Mouse (Mus musculus) forebrain, embryonic 12.5 days (tissue): ENCODE measurements around the gene Dnajb13. TPM values are rescaled to one million over a fixed set of nuclear protein-coding genes. Genes with fewer than 3 reads are reported as not detected.

Experiments used
- ATAC-seq: fragments of 200-750 bp; cut with Nextera tagmentation; 2 replicates; pipeline ENCODE4 v1.8.0; 2017; ENCODE audit warnings: moderate TSS enrichment; ENCODE audit not compliant: low FRiP score
- H3K27ac ChIP-seq: fragments of 300-500 bp; sonication (generic); 2 replicates; pipeline ENCODE4 v1.5.1; 2016; ENCODE audit warnings: mild to moderate bottlenecking
- H3K27me3 ChIP-seq: fragments of 300-500 bp; sonication (generic); 2 replicates; pipeline ENCODE4 v1.6.1; 2016; ENCODE audit warnings: mild to moderate bottlenecking
- H3K36me3 ChIP-seq: fragments of 300-500 bp; sonication (generic); replicated peaks from 2 replicates; pipeline ENCODE4 v1.6.1; 2016; ENCODE audit warnings: mild to moderate bottlenecking
- H3K4me1 ChIP-seq: fragments of 300-500 bp; sonication (generic); 2 replicates; pipeline ENCODE4 v1.6.1; 2016
- H3K4me2 ChIP-seq: fragments of 300-500 bp; sonication (generic); 2 replicates; pipeline ENCODE4 v1.6.1; 2016; ENCODE audit warnings: mild to moderate bottlenecking, moderate library complexity
- H3K4me3 ChIP-seq: fragments of 300-500 bp; sonication (generic); replicated peaks from 2 replicates; pipeline ENCODE4 v1.5.1; 2016; ENCODE audit warnings: mild to moderate bottlenecking
- H3K9ac ChIP-seq: fragments of 300-500 bp; sonication (generic); 2 replicates; pipeline ENCODE4 v1.6.1; 2016; ENCODE audit warnings: mild to moderate bottlenecking
- H3K9me3 ChIP-seq: fragments of 300-500 bp; sonication (generic); 2 replicates; pipeline ENCODE4 v1.6.1; 2016
- WGBS: fragments of 180-500 bp; shearing (Covaris S2); methylation state at CpG from one replicate; pipeline ENCODE4 v1.1.7; 2016; 5-methylcytosine and 5-hydroxymethylcytosine counted together
- polyA plus RNA-seq: library from polyadenylated mRNA; unstranded; fragments of >200 nt; fragmentation: Nextera tagmentation; extraction: Ambion mirVana; gene quantifications from 2 replicates; pipeline ENCODE4 v1.2.1, GENCODE M21; 2016

Gene Dnajb13
- polyA plus RNA-seq, 1 experiment from 2014 or later = 1.1 TPM

DNA sequence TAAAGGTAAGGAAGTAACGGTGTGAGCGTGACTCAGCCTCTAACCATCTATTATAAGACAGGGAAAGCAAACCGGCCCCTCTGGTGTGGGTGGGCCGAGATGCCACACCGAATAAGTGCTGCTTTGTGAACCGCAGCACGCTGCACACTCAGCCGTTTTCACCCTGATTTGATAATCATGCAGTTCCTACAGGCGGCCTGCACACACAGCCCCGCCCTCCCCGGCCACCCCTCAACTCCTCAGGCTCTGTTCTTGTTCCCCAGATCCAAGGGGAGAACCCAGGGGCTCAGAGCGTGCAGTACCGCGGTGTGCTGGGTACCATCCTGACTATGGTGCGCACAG is 35.0 kb downstream of the Dnajb13 start:
- no peak for ATAC-seq

DNA sequence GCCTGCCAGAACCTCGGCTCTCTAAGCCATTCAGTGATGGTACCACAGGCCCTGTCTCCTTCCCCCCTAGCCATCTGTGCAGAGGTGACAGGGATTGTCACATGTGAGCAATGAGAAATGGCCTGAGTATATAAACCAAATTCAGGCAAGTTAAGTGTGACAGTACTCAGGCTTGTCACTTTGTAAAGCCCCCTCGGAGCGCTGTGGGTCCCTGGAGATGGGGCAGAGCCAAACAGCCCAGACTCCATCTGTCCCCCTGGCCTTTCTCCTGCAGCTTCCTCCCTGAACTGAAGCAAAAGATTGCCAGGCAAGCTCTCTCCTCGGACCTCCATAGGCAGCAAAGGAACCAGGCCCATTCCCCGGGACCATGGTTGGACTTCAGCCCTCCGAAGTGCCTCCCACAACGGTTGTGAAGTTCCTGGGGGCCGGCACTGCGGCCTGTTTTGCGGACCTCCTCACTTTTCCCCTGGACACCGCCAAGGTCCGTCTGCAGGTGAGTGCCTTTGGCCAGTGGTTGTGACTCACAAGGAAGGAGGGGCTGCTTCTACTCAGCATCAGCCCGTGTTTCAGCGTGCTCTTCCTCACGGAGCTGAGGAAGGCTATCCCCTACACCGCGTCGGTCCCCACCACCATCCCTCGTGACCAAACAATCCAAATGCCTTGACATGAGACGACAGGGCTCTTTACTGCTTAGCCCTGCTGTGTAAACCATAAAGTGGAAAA is 35.5 kb downstream of the Dnajb13 start:
- Histone ChIP-seq H3K4me2 (no peak overlapping the region), H3K4me3 (no peak overlapping the region), H3K4me1 (no peaks in the 10 kb centered on the region), H3K36me3 (no peaks in the 10 kb centered on the region), H3K9me3 (no peaks in the 10 kb centered on the region), H3K9ac (no peak overlapping the region), H3K27ac (no peak overlapping the region), H3K27me3 (no peaks in the 10 kb centered on the region)
- no peak for ATAC-seq
- 85% methylated on average over 20 of the region's 20 CpGs for WGBS

More for the DNA sequence above, 35.0 kb downstream of the Dnajb13 start:
- Histone ChIP-seq H3K36me3 (no peaks in the 10 kb centered on the region), H3K27ac (no peak overlapping the region), H3K4me1 (no peaks in the 10 kb centered on the region), H3K9me3 (no peaks in the 10 kb centered on the region), H3K27me3 (no peaks in the 10 kb centered on the region), H3K4me3 (no peak overlapping the region), H3K4me2 (no peak overlapping the region), H3K9ac (no peak overlapping the region)
- 81% methylated on average over 15 of the region's 15 CpGs for WGBS

DNA sequence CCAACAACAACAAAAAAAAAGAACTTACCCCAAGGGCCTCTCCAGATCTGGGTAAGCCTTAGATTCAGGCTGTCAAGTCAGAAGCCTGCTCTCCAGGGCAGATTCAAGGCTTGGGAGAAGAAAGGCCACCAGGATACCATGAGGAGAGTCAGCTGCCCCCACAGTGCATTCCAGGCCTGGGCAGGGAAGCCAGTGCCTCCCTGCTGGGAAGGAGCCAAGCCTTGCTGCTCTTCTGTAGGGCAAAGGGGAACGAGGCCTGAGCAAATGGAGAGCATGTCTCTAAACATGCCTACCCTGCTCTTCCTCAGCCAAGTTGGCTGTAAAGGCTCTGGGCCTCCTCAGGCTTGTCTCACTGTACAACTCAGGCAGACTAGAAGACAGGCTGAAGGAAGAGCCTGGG is 40.1 kb downstream of the Dnajb13 start:
- Histone ChIP-seq H3K4me2 (no peak overlapping the region), H3K27ac (no peak overlapping the region), H3K4me1 (no peaks in the 10 kb centered on the region), H3K9me3 (no peaks in the 10 kb centered on the region), H3K4me3 (no peak overlapping the region), H3K9ac (no peak overlapping the region), H3K36me3 (peaks cover 4% of the 10 kb centered on the region), H3K27me3 (no peaks in the 10 kb centered on the region)
- WGBS = 57% methylated on average over 1 of the region's 1 CpGs
- ATAC-seq = no peak

DNA sequence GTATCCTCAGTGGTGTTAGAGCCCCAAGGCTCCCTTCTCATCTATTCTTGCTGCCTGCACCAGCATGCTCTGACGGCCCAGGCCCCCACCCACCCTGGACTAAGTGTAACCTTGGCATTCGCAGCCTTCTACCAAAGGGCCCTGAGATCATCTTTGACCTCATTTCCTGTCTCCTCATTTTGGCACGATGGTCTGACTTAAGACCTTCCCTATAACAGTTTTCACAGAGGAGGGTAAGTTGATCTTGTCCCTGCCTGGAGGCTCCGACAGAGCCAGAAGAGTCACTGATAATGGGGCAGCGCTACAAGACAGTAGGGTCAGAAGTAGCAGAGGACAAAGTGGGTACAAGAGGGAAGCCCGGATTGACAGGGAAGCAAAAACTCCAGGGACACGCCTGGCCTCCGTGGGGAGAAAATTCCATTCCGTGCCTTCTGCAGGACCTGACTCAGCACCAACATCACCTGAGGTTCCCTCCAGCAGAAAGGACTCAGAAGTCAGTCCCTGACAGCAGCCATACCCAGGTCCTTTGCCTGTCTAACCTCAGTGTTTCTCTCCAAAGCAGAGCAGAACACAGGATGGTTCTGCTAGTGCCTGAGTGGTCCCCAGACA is 40.8 kb downstream of the Dnajb13 start:
- Histone ChIP-seq H3K4me1 (no peaks in the 10 kb centered on the region), H3K4me3 (no peak overlapping the region), H3K9ac (no peak overlapping the region), H3K4me2 (no peak overlapping the region), H3K36me3 (peaks cover 11% of the 10 kb centered on the region), H3K27me3 (no peaks in the 10 kb centered on the region), H3K9me3 (no peaks in the 10 kb centered on the region), H3K27ac (no peak overlapping the region)
- no peak for ATAC-seq
- 90% methylated on average over 9 of the region's 9 CpGs for WGBS

DNA sequence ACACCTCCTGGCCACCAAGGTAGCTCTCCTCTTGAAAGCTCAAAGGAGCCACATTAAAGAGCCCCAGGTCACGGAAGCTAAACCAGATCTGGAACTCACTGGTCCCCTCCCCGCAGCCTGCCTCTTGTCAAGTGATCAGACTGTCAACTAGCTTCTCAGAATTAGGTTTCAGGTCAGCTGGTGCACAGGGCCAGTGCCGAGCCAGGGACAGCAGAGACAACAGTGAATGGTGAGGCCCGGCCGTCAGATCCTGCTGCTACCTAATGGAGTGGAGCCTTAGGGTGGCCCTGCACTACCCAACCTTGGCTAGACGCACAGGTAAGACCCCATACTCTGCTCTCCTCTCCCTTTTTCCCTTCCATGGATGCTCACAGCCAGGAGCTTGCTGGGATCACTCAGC is 42.0 kb downstream of the Dnajb13 start, which contains the start of gene Ucp3:
Gene Ucp3, plus strand, starts transcription at position 214 of the 400 bp plus-strand sequence.
- no peak for ATAC-seq
- H3K9ac ChIP-seq = no peak within 1 kb of the TSS
- no peak within 1 kb of the TSS for H3K4me2 ChIP-seq
- WGBS = 84% methylated on average over 6 of the region's 6 CpGs
- H3K27ac ChIP-seq = no peak within 1 kb of the TSS
- H3K9me3 ChIP-seq = no peaks in the 10 kb centered on the region
- no peak within 1 kb of the TSS for H3K4me3 ChIP-seq
- peaks cover 23% of the 10 kb centered on the region for H3K36me3 ChIP-seq
- no peaks in the 10 kb centered on the region for H3K27me3 ChIP-seq
- H3K4me1 ChIP-seq = no peaks in the 10 kb centered on the region

DNA sequence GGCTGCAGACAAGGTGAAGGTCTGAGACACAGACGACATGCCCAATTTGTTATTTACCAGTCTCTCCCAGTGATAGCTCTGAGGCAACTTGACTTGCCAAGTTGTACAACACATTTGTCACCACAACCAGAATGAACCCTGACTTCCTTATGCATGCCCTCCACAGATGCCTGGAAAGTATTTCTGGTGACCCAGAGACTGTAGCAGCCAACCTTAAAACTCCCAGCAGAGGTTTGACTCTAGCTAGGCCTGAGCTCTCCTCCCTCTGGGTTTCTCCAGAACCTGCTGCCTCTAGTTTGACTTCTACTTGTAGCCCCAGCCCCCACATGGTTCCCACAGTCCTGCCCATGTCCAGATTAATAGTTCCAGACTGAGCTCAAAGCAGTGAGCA is 43.4 kb downstream of the Dnajb13 start:
- no peak for ATAC-seq

DNA sequence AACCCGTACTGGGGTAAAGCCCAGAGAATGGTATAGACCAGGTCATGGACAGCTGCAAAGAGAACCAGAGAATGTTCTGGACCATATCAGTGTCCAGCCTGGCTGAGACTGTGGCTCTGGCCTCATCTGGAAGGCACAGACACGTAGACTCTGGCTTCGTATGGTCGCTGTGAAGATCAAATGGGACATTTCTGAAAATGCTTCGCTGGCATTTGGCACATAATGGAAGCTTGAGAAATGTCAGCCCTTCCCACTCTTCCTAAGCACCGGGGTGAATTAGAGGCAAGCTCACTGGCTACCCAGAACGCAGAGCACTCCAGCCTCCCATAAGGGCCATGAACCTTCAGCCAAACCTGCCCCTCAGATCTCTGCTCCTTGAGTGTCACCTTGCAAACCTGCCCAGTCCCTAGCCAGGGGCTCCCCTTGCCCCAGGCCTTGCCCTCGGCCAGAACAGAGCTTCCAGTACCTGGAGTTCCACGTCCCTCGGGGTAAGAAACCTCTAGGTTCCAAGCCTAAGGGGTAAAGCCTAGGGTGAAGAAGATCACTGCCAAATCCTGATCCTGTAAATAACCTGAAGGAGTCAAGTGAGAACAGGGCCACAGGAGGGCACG is 43.9 kb downstream of the Dnajb13 start:
- Histone ChIP-seq H3K36me3 (peaks cover 32% of the 10 kb centered on the region), H3K4me3 (no peak overlapping the region), H3K9me3 (no peaks in the 10 kb centered on the region), H3K27ac (no peak overlapping the region), H3K27me3 (no peaks in the 10 kb centered on the region), H3K4me2 (no peak overlapping the region), H3K9ac (no peak overlapping the region), H3K4me1 (no peaks in the 10 kb centered on the region)
- no peak for ATAC-seq
- WGBS = 91% methylated on average over 11 of the region's 11 CpGs

More for the DNA sequence above, 43.4 kb downstream of the Dnajb13 start:
- H3K36me3 ChIP-seq = peaks cover 29% of the 10 kb centered on the region
- H3K4me3 ChIP-seq = no peak overlapping the region
- 100% methylated on average over 1 of the region's 1 CpGs for WGBS
- no peaks in the 10 kb centered on the region for H3K9me3 ChIP-seq
- H3K9ac ChIP-seq = no peak overlapping the region
- no peaks in the 10 kb centered on the region for H3K27me3 ChIP-seq
- H3K4me1 ChIP-seq = no peaks in the 10 kb centered on the region
- H3K4me2 ChIP-seq = no peak overlapping the region
- no peak overlapping the region for H3K27ac ChIP-seq

DNA sequence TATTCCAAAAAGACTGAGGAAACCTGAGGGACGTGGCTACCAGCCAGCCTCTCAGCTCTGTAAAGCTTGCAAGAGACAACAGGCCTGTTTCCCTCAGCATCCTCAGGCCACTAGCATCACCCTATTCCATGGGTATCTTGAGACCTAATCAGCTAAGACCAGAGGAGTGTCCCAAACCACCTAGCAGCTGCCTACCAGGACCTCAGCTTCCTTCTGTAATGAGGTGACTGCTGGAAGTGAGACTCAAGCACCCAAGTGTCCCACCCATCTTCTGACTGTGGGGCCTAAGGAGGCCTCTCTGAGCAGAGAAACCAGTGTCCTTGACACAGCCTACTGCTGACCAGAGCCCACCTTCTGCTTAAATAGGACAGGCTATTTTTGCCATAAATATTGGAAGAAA is 45.3 kb downstream of the Dnajb13 start:
- 85% methylated on average over 1 of the region's 1 CpGs for WGBS
- ATAC-seq = no peak
- no peak overlapping the region for H3K27ac ChIP-seq
- H3K27me3 ChIP-seq = no peaks in the 10 kb centered on the region
- H3K4me1 ChIP-seq = no peaks in the 10 kb centered on the region
- no peak overlapping the region for H3K4me3 ChIP-seq
- peaks cover 42% of the 10 kb centered on the region for H3K36me3 ChIP-seq
- H3K4me2 ChIP-seq = no peak overlapping the region
- no peaks in the 10 kb centered on the region for H3K9me3 ChIP-seq
- H3K9ac ChIP-seq = no peak overlapping the region

DNA sequence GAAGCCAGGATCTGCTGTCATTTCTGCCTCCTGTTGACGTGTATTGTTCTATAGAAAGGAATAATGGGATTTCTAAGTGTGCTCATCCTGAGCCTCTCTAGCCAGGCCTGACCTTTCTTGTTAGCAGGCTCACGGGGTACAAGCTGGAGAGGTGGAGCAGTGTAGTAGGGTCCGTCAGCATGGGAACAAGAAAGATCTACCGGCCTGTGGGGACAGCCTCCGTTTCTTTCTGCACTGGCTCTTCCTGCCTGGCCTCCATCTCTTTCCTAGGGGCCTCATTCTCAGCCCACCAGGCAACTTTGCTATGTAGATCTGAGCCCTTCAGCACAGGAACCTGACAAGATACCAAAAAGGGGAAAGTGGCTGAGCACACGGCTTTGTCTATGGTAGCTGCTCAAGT is 46.0 kb downstream of the Dnajb13 start:
- H3K27ac ChIP-seq = no peak overlapping the region
- H3K4me1 ChIP-seq = no peaks in the 10 kb centered on the region
- no peaks in the 10 kb centered on the region for H3K27me3 ChIP-seq
- no peak overlapping the region for H3K4me2 ChIP-seq
- H3K9ac ChIP-seq = no peak overlapping the region
- H3K9me3 ChIP-seq = no peaks in the 10 kb centered on the region
- WGBS = 89% methylated on average over 6 of the region's 6 CpGs
- no peak overlapping the region for H3K4me3 ChIP-seq
- peaks cover 48% of the 10 kb centered on the region for H3K36me3 ChIP-seq
- no peak for ATAC-seq

DNA sequence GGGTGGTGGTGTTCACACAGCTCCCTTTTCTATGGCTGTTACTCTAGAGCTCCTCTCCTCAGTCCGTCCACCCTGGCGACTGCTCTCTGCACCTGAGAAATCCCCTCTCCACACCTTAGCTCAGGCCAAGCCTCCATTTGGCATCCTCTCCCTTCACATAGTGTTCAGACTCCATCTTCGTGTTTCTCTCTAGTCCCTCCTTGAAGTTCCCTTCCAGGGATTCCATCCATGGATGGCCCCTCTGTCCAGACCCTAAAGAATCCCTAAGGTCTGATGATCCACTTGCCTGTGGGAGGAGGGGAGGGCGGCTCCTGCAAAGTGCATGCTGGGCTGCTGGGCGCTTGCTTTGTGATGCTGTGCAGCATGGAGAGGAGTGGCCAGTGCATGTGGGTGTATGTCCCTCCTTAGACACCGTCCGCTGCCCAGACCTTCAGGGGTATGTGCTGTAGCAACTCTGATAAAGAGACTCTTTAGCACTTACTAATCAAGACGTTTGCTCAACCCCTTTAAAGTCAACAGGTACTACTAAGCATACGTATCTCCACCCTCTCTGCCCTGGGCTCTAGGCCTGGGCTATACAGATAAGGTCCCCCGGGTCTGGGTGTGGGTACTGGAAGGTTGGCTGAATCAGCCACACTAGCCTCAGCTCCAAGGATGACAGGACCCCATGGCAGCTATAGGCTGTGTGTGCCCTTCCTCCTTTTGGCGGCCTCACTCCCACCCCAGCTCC is 47.8 kb downstream of the Dnajb13 start:
- WGBS = 87% methylated on average over 11 of the region's 11 CpGs
- no peak overlapping the region for H3K4me2 ChIP-seq
- H3K4me3 ChIP-seq = no peak overlapping the region
- no peaks in the 10 kb centered on the region for H3K27me3 ChIP-seq
- no peaks in the 10 kb centered on the region for H3K9me3 ChIP-seq
- H3K9ac ChIP-seq = no peak overlapping the region
- ATAC-seq = no peak
- no peak overlapping the region for H3K27ac ChIP-seq
- peaks cover 55% of the 10 kb centered on the region for H3K36me3 ChIP-seq
- H3K4me1 ChIP-seq = no peaks in the 10 kb centered on the region

DNA sequence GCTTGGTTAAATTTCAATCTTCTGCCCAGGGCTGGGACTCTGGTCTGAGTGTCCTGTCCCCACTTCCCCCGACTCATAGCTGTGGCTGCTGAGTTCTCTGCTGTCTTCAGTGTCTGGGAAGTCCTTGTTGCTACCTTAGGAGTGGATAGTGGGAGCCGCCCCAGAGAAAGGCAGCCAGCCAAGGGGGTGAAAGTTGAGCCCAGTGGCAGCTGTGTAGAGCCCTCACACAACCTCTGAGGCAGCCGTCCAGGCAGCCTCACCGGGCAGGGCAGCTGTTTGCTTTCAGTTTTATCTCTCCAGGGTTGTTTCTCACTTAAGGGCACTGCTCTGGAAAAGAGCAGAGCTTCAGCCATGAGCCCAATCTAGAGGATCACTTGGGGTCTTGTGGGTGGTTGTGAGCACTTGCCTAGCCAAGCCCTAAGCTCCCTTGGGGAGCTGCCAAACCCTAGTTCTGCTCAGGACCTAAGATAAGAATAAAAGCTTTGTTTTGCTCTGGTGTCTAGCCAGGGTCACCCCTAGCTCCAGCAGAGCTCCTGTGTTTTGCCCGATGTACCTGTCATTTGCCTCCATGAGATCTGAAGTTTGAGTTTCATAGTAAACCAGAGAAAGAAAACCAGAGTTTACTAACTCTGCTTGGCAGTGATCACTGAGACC is 49.0 kb downstream of the Dnajb13 start:
- Histone ChIP-seq H3K4me3 (no peak overlapping the region), H3K27me3 (no peaks in the 10 kb centered on the region), H3K36me3 (peaks cover 65% of the 10 kb centered on the region), H3K4me1 (no peaks in the 10 kb centered on the region), H3K9ac (no peak overlapping the region), H3K9me3 (no peaks in the 10 kb centered on the region), H3K27ac (no peak overlapping the region), H3K4me2 (no peak overlapping the region)
- no peak for ATAC-seq
- whole genome bisulfite sequencing = 89% methylated on average over 5 of the region's 5 CpGs

DNA sequence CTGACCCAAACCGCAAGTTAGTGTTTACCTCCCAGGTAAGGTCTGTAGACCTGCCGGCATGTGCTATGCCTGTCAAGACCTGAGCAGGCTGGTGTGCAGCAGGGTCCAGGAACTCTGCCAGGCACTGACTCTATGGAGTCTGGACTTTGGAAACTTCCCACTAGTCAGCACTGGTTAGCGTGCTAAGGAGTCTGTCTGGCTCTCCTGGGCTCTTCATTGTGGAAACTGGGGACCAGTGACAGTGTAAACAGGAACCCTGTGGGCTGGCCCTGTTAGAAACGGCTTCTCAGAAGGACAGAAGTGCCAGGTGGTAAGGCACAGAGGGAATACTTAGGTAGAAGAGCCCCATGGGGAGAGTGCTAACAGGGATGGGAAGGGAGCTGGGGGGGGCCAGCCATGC is 49.5 kb downstream of the Dnajb13 start:
- H3K27me3 ChIP-seq = no peaks in the 10 kb centered on the region
- H3K36me3 ChIP-seq = peaks cover 67% of the 10 kb centered on the region
- ATAC-seq = no peak
- H3K9ac ChIP-seq = no peak overlapping the region
- H3K27ac ChIP-seq = no peak overlapping the region
- WGBS = 89% methylated on average over 4 of the region's 4 CpGs
- no peaks in the 10 kb centered on the region for H3K9me3 ChIP-seq
- no peak overlapping the region for H3K4me3 ChIP-seq
- no peaks in the 10 kb centered on the region for H3K4me1 ChIP-seq
- no peak overlapping the region for H3K4me2 ChIP-seq
